ENCODE assay signal across 31 mouse cellular contexts in genomic region chr6:51479136-51479731, GRCm38 (mm10). TPM values are rescaled to one million over a fixed set of nuclear protein-coding genes. Genes with fewer than 3 reads are reported as not detected.
DNase-seq lines count a peak whose midpoint lies in the region; ATAC-seq and TF ChIP-seq lines count a peak whose summit lies in the region.
"Had no signal": no experiment of that assay in that cellular context is flagged by ENCODE, and none has a peak within 500 bp of the region (broad histone marks: within the 10 kb centered on the region; RNA-seq: fewer than 3 reads in every experiment).

No protein-coding gene starts in this region.

- TF ChIP-seq CTCF in MEL (IDR thresholded peaks at IDR 0.05 in 2 of 3, conservative IDR thresholded peaks at IDR 0.05 in 1 of 3; ENCODE audit: control insufficient read depth in 1 of 3, insufficient read depth in 1 of 3, low read depth in 2 of 3, low read length in 3 of 3, poor library complexity in 1 of 3, severe bottlenecking in 1 of 3), result no peak

- peaks cover 48 to 50% of the 10 kb centered on the region in 2 experiments for H3K36me3 ChIP-seq in MEL (ENCODE audit: control insufficient read depth in 1 of 2, insufficient read depth in 2 of 2, low read length in 2 of 2)
- H3K36me3 ChIP-seq in liver, embryonic 13.5 days, result peaks cover 79% of the 10 kb centered on the region
- H3K36me3 ChIP-seq in hindbrain, embryonic 14.5 days (replicated peaks; ENCODE audit: control insufficient read depth, insufficient read depth), result peaks cover 81% of the 10 kb centered on the region

- peak; percentile 92 for ATAC-seq in liver, embryonic 13.5 days (ENCODE audit: low read depth)
- peak; percentile 15; the same call in 1 of the 2 replicates for ATAC-seq in megakaryocyte, adult 5-6 weeks (ENCODE audit: poor library complexity, severe bottlenecking)
- no peak for ATAC-seq in hindbrain, embryonic 14.5 days (ENCODE audit: low FRiP score)
- ATAC-seq: forebrain, postnatal 0 days; intestine, embryonic 16.5 days; midbrain, embryonic 15.5 days had no signal

- H3K9me3 ChIP-seq in MEL (replicated peaks; ENCODE audit: insufficient read depth, low read length), result no peaks in the 10 kb centered on the region
- no peaks in the 10 kb centered on the region for H3K9me3 ChIP-seq in liver, embryonic 13.5 days (replicated peaks)
- H3K9me3 ChIP-seq in hindbrain, embryonic 14.5 days (ENCODE audit: control insufficient read depth, low read length), result no peaks in the 10 kb centered on the region
- H3K9me3 ChIP-seq: embryonic facial prominence, embryonic 13.5 days; forebrain, embryonic 12.5 days; heart, embryonic 13.5 days; hindbrain, embryonic 10.5 days; limb, embryonic 10.5 days; limb, embryonic 15.5 days; lung, embryonic 15.5 days; megakaryocyte, embryonic 14.5 days; midbrain, embryonic 15.5 days; neural tube, embryonic 15.5 days had no signal

- no peaks in the 10 kb centered on the region for H3K27me3 ChIP-seq in MEL (ENCODE audit: control insufficient read depth in 1 of 2, insufficient read depth in 2 of 2, low read length in 2 of 2)
- H3K27me3 ChIP-seq in liver, embryonic 13.5 days, result no peaks in the 10 kb centered on the region
- no peaks in the 10 kb centered on the region for H3K27me3 ChIP-seq in hindbrain, embryonic 14.5 days (ENCODE audit: control insufficient read depth, insufficient read depth, low read length)
- H3K27me3 ChIP-seq: CH12.LX; embryonic facial prominence, embryonic 13.5 days; forebrain, embryonic 12.5 days; heart, embryonic 13.5 days; limb, embryonic 15.5 days; lung, embryonic 15.5 days; megakaryocyte, embryonic 14.5 days; midbrain, embryonic 15.5 days; neural tube, embryonic 15.5 days had no signal

- peaks cover 20% of the 10 kb centered on the region for H3K79me2 ChIP-seq in MEL (ENCODE audit: control insufficient read depth, insufficient read depth, low read length, poor library complexity)

- no peak for TF ChIP-seq POLR2A in MEL (IDR thresholded peaks at IDR 0.05; ENCODE audit: control insufficient read depth in 1 of 2, insufficient read depth in 1 of 2, low read depth in 1 of 2, low read length in 2 of 2, poor library complexity in 1 of 2)

- no peak overlapping the region for H3K9ac ChIP-seq in MEL (ENCODE audit: control insufficient read depth, low read depth, low read length, poor library complexity, severe bottlenecking)
- 0 out of 2 replicates have a peak overlapping the region, but pooled peaks have one; percentile 9 for H3K9ac ChIP-seq in liver, embryonic 13.5 days
- no peak overlapping the region for H3K9ac ChIP-seq in hindbrain, embryonic 14.5 days
- H3K9ac ChIP-seq: embryonic facial prominence, embryonic 13.5 days; forebrain, embryonic 12.5 days; forebrain, postnatal 0 days; heart, embryonic 13.5 days; limb, embryonic 15.5 days; lung, embryonic 15.5 days; midbrain, embryonic 15.5 days; neural tube, embryonic 15.5 days had no signal

- H3K4me1 ChIP-seq in MEL (ENCODE audit: control insufficient read depth in 1 of 2, insufficient read depth in 2 of 2, low read length in 2 of 2), result peaks cover 6 to 9% of the 10 kb centered on the region in 2 experiments
- peaks cover 38% of the 10 kb centered on the region for H3K4me1 ChIP-seq in liver, embryonic 13.5 days (replicated peaks)
- H3K4me1 ChIP-seq in hindbrain, embryonic 14.5 days (replicated peaks; ENCODE audit: control insufficient read depth, insufficient read depth, low read length), result no peaks in the 10 kb centered on the region
- H3K4me1 ChIP-seq: heart, embryonic 13.5 days; limb, embryonic 10.5 days; limb, embryonic 15.5 days; lung, embryonic 15.5 days had no signal

- TF ChIP-seq EP300 in MEL (IDR thresholded peaks at IDR 0.05; ENCODE audit: low read depth in 1 of 2, low read length in 2 of 2), result no peak

- TF ChIP-seq RAD21 in MEL (IDR thresholded peaks at IDR 0.05; ENCODE audit: low read depth, low read length), result no peak

- 23% methylated on average over 4 of the region's 4 CpGs for WGBS in liver, embryonic 13.5 days (ENCODE audit: insufficient replicate concordance)
- 97% methylated on average over 4 of the region's 4 CpGs for WGBS in hindbrain, embryonic 14.5 days

- peak; percentile 61 for DNase-seq in MEL (ENCODE audit: low read depth, low spot score)
- peak; percentile 72 for DNase-seq in c-Kit-positive CD71-positive TER-119-positive erythroid progenitor cells, embryonic 14.5 days (ENCODE audit: low spot score)
- peak; percentile 36 for DNase-seq in liver, embryonic 13.5 days
- DNase-seq in B cell, adult 2 months, result no peak
- DNase-seq in hindbrain, embryonic 14.5 days (ENCODE audit: low spot score), result no peak
- DNase-seq in urinary bladder, postnatal 10 days (ENCODE audit: low spot score), result no peak
- DNase-seq: adrenal gland, postnatal 25 days; cerebellum, adult 8-10 months; cerebellum, postnatal 36 days; forebrain, postnatal 0 days; heart, postnatal 10 days; kidney, adult 9 months; kidney, postnatal 10 days; layer of hippocampus, postnatal 36 days; spleen, adult 18-20 months; thymus, postnatal 25 days had no signal

- H3K4me3 ChIP-seq in MEL (ENCODE audit: control insufficient read depth in 1 of 2, insufficient read depth in 1 of 2, low read depth in 2 of 2, low read length in 2 of 2), result no peak overlapping the region
- 0 out of 2 replicates have a peak overlapping the region, but pooled peaks have one; percentile 10 for H3K4me3 ChIP-seq in liver, embryonic 13.5 days (replicated peaks)
- H3K4me3 ChIP-seq in hindbrain, embryonic 14.5 days (replicated peaks; ENCODE audit: low read length), result no peak overlapping the region
- H3K4me3 ChIP-seq: embryonic facial prominence, embryonic 13.5 days; forebrain, embryonic 12.5 days; heart, embryonic 13.5 days; hindbrain, embryonic 10.5 days; limb, embryonic 10.5 days; limb, embryonic 15.5 days; lung, embryonic 15.5 days; megakaryocyte, embryonic 14.5 days; midbrain, embryonic 15.5 days; neural tube, embryonic 15.5 days had no signal

- peak overlapping the region; percentile 44; the same call in 1 of the 2 replicates for H3K4me2 ChIP-seq in liver, embryonic 13.5 days
- no peak overlapping the region for H3K4me2 ChIP-seq in hindbrain, embryonic 14.5 days (replicated peaks)
- H3K4me2 ChIP-seq: embryonic facial prominence, embryonic 13.5 days; forebrain, embryonic 12.5 days; heart, embryonic 13.5 days; limb, embryonic 15.5 days; lung, embryonic 15.5 days; midbrain, embryonic 15.5 days; neural tube, embryonic 15.5 days had no signal

- peak overlapping the region; percentile 14; the same call in 1 of the 2 replicates for H3K27ac ChIP-seq in MEL (ENCODE audit: control insufficient read depth, low read depth, low read length)
- peak overlapping the region; percentile 69; the same call in 1 of the 2 replicates for H3K27ac ChIP-seq in liver, embryonic 13.5 days
- no peak overlapping the region for H3K27ac ChIP-seq in hindbrain, embryonic 14.5 days
- H3K27ac ChIP-seq: embryonic facial prominence, embryonic 13.5 days; forebrain, embryonic 12.5 days; heart, embryonic 13.5 days; hindbrain, embryonic 10.5 days; limb, embryonic 10.5 days; limb, embryonic 15.5 days; lung, embryonic 15.5 days; midbrain, embryonic 15.5 days; neural tube, embryonic 15.5 days had no signal

TF ChIP-seq in MEL, 35 proteins besides CTCF, POLR2A, EP300 and RAD21:
- TF ChIP-seq TAL1 (IDR thresholded peaks at IDR 0.05; ENCODE audit: low read length) (peak; percentile 44), CHD2 (IDR thresholded peaks at IDR 0.05; ENCODE audit: low read length) (no peak), GATA1 (IDR thresholded peaks at IDR 0.05; ENCODE audit: low read depth, low read length) (peak; percentile 37)

RNA-seq across cellular contexts. Expression of gene Cbx3, which starts 9.1 kb away (rescaled TPM):
- total RNA-seq in MEL (2012; rRNA removed), result 250 and 253 TPM in 2 replicates
- polyA plus RNA-seq in MEL (2012; ENCODE audit: insufficient read depth in 1 of 2, insufficient read length in 2 of 2, low read depth in 1 of 2, low replicate concordance in 2 of 2, missing spikeins in 1 of 2), result 100 to 1,000 TPM in 1 of 2 experiments, not detected in 1; 177 TPM
- polyA plus RNA-seq in liver, embryonic 13.5 days (2015; fragmentation: Nextera tagmentation; extraction: Ambion mirVana), result 285 and 331 TPM in 2 replicates
- total RNA-seq in megakaryocyte, adult 5-6 weeks (2015), result 179 and 190 TPM in 2 replicates
- total RNA-seq in megakaryocyte, adult 5-6 weeks (2017), result 242 and 272 TPM in 2 replicates
- polyA plus RNA-seq in hindbrain, embryonic 14.5 days (2014; fragmentation: Nextera tagmentation; extraction: Ambion mirVana), result 353 and 390 TPM in 2 replicates

RNA-seq across cellular contexts. Expression of gene Hnrnpa2b1, which starts 9.5 kb away (rescaled TPM):
- 635 and 657 TPM in 2 replicates for total RNA-seq in MEL (2012; rRNA removed)
- 1,000 to 10,000 TPM; 1,226 to 1,710 TPM for polyA plus RNA-seq in MEL (2012; ENCODE audit: insufficient read depth in 1 of 2, insufficient read length in 2 of 2, low read depth in 1 of 2, low replicate concordance in 2 of 2, missing spikeins in 1 of 2)
- polyA plus RNA-seq in liver, embryonic 13.5 days (2015; fragmentation: Nextera tagmentation; extraction: Ambion mirVana), result 966 and 1,238 TPM in 2 replicates
- 1,149 and 1,154 TPM in 2 replicates for total RNA-seq in megakaryocyte, adult 5-6 weeks (2015)
- 1,039 and 1,264 TPM in 2 replicates for total RNA-seq in megakaryocyte, adult 5-6 weeks (2017)
- polyA plus RNA-seq in hindbrain, embryonic 14.5 days (2014; fragmentation: Nextera tagmentation; extraction: Ambion mirVana), result 701 and 734 TPM in 2 replicates

RNA-seq across cellular contexts. Expression of gene Snx10, which starts 44.5 kb away (rescaled TPM):
- 3.9 and 6.6 TPM in 2 replicates for total RNA-seq in MEL (2012; rRNA removed)
- polyA plus RNA-seq in MEL (2012; ENCODE audit: insufficient read depth in 1 of 2, insufficient read length in 2 of 2, low read depth in 1 of 2, low replicate concordance in 2 of 2, missing spikeins in 1 of 2), result 1 to 10 TPM in 1 of 2 experiments, not detected in 1; 7.0 TPM
- polyA plus RNA-seq in liver, embryonic 13.5 days (2015; fragmentation: Nextera tagmentation; extraction: Ambion mirVana), result 5.0 and 6.7 TPM in 2 replicates
- total RNA-seq in megakaryocyte, adult 5-6 weeks (2015), result 126 and 133 TPM in 2 replicates
- total RNA-seq in megakaryocyte, adult 5-6 weeks (2017), result 114 and 125 TPM in 2 replicates
- 60.3 and 69.1 TPM in 2 replicates for polyA plus RNA-seq in hindbrain, embryonic 14.5 days (2014; fragmentation: Nextera tagmentation; extraction: Ambion mirVana)
- polyA plus RNA-seq: erythroblast, embryonic 14.5 days had no signal

RNA-seq across cellular contexts. Expression of gene Nfe2l3, which starts 46.8 kb away (rescaled TPM):
- total RNA-seq in MEL (2012; rRNA removed), result 0.07 and 0.15 TPM in 2 replicates
- under 1 TPM in 1 of 2 experiments, not detected in 1; 0.21 TPM for polyA plus RNA-seq in MEL (2012; ENCODE audit: insufficient read depth in 1 of 2, insufficient read length in 2 of 2, low read depth in 1 of 2, low replicate concordance in 2 of 2, missing spikeins in 1 of 2)
- 0.13 and 0.22 TPM in 2 replicates for polyA plus RNA-seq in liver, embryonic 13.5 days (2015; fragmentation: Nextera tagmentation; extraction: Ambion mirVana)
- total RNA-seq in megakaryocyte, adult 5-6 weeks (2015), result 0.11 TPM in 1 of 2 replicates, not detected in the other
- 0.48 TPM in 1 of 2 replicates, not detected in the other for total RNA-seq in megakaryocyte, adult 5-6 weeks (2017)
- polyA plus RNA-seq in hindbrain, embryonic 14.5 days (2014; fragmentation: Nextera tagmentation; extraction: Ambion mirVana), result 6.0 and 9.6 TPM in 2 replicates
- total RNA-seq: adrenal gland, postnatal 25 days; gastrocnemius, adult 8-10 months had no signal
- polyA plus RNA-seq: erythroblast, embryonic 14.5 days had no signal

Comparison
In these comparisons a context has a peak if more than half of its experiments do, and no peak if none do; other contexts are left out.
1. DNase-seq: peak in MEL (single experiment), c-Kit-positive CD71-positive TER-119-positive erythroid progenitor cells, embryonic 14.5 days (single experiment) and liver, embryonic 13.5 days (single experiment); none in B cell, adult 2 months (0 of 2), hindbrain, embryonic 14.5 days (single experiment) and urinary bladder, postnatal 10 days (single experiment).